Mouse (Mus musculus): ENCODE measurements at regions not wholly inside any gene's neighbourhood (a gene's known extent, or its start where the extent isn't known, plus 50 kb on each side); places are given as distances from the start of the nearest gene placed in this dataset.

- TF ChIP-seq POLR2A (IDR thresholded peaks at IDR 0.05; ENCODE audit: low read depth, low read length) (no peak), CTCF (IDR thresholded peaks at IDR 0.05; ENCODE audit: borderline replicate concordance, insufficient read depth, low read length) (no peak)
Measured at GRCm38 (mm10) chr8:127838311-127838710, 520.1 kb upstream of the Nrp1 start.
